Mouse (Mus musculus) thymus, postnatal 0 days (tissue): Measurements from ENCODE around the gene Gm5475. TPM values are rescaled to one million over a fixed set of nuclear protein-coding genes. Genes with fewer than 3 reads are reported as not detected.
A peak's percentile ranks its signal among the peaks of the same experiment; 100 is the strongest.

Source experiments
- DNase-seq: peaks from one replicate; pipeline ENCODE4 v3.0.0-alpha.2; 2015; ENCODE audit warnings: low spot score
- polyA plus RNA-seq: library from polyadenylated mRNA; unstranded; fragments of >200 nt; fragmentation: Nextera tagmentation; extraction: Ambion mirVana; gene quantifications from 2 replicates; pipeline ENCODE4 v1.2.1, GENCODE M21; 2015

The Gm5475 gene
- polyA plus RNA-seq, 1 experiment from 2014 or later: 0.16 TPM

GRCm38 (mm10) chr15:100448572-100448971 is 26.6 kb downstream of the Gm5475 start:
- DNase-seq: no peak

- no peak for DNase-seq
Measured at GRCm38 (mm10) chr15:100449495-100449894, 27.5 kb downstream of the Gm5475 start.

GRCm38 (mm10) chr15:100451245-100451644 is 29.3 kb downstream of the Gm5475 start:
- DNase-seq: no peak

GRCm38 (mm10) chr15:100452486-100452885 is 30.5 kb downstream of the Gm5475 start:
- DNase-seq: no peak

- no peak for DNase-seq
Measured at GRCm38 (mm10) chr15:100456356-100456991, 34.5 kb downstream of the Gm5475 start.

- peak; percentile 91 for DNase-seq
Measured at GRCm38 (mm10) chr15:100457340-100457739, 35.4 kb downstream of the Gm5475 start.

- peak; percentile 87 for DNase-seq
Measured at GRCm38 (mm10) chr15:100458055-100458454, 36.1 kb downstream of the Gm5475 start.

- peak; percentile 83 for DNase-seq
Measured at GRCm38 (mm10) chr15:100460942-100461341, 39.0 kb downstream of the Gm5475 start.

GRCm38 (mm10) chr15:100461646-100462045 is 39.7 kb downstream of the Gm5475 start:
- DNase-seq: no peak

GRCm38 (mm10) chr15:100462086-100462485 is 40.1 kb downstream of the Gm5475 start:
- DNase-seq: no peak

GRCm38 (mm10) chr15:100463712-100464111 is 41.8 kb downstream of the Gm5475 start:
- DNase-seq: peak; percentile 78

GRCm38 (mm10) chr15:100465432-100465831 is 43.5 kb downstream of the Gm5475 start:
- DNase-seq: no peak

- no peak for DNase-seq
Measured at GRCm38 (mm10) chr15:100467738-100468137, 45.8 kb downstream of the Gm5475 start.

GRCm38 (mm10) chr15:100468295-100469188 is 46.6 kb downstream of the Gm5475 start, which contains the start of gene Letmd1:
Gene Letmd1 (plus strand): TSS chr15:100469023.
- DNase-seq: peak; percentile 93

- DNase-seq: no peak
Measured at GRCm38 (mm10) chr15:100469189-100469545, 47.2 kb downstream of the Gm5475 start.

GRCm38 (mm10) chr15:100470037-100470436 is 48.1 kb downstream of the Gm5475 start:
- DNase-seq: no peak

- no peak for DNase-seq
Measured at GRCm38 (mm10) chr15:100473926-100474503, 52.1 kb downstream of the Gm5475 start.

Other genes with a start within 250 kb of the Gm5475 start
- 47.5 and 66.9 TPM in 2 replicates for gene Atf1, start 194.3 kb upstream of the Gm5475 start, polyA plus RNA-seq
- not detected in 2 replicates for gene Tmprss12, start 141.3 kb upstream of the Gm5475 start, polyA plus RNA-seq
- gene Mettl7a1, start 118.0 kb upstream of the Gm5475 start, polyA plus RNA-seq: 4.4 and 6.4 TPM in 2 replicates
- gene Mettl7a3, start 87.2 kb upstream of the Gm5475 start, polyA plus RNA-seq: 0.13 TPM in 1 of 2 replicates, not detected in the other
- gene Methig1, start 69.0 kb upstream of the Gm5475 start, polyA plus RNA-seq: 0.18 TPM in 1 of 2 replicates, not detected in the other
- gene Mettl7a2, start 68.9 kb upstream of the Gm5475 start, polyA plus RNA-seq: not detected in 2 replicates
- gene Higd1c, start 57.6 kb upstream of the Gm5475 start, polyA plus RNA-seq: not detected in 2 replicates
- 23.8 and 27.3 TPM in 2 replicates for gene Slc11a2, start 2.9 kb downstream of the Gm5475 start, polyA plus RNA-seq
- gene Letmd1, start 46.9 kb downstream of the Gm5475 start, polyA plus RNA-seq: 25.2 and 26.3 TPM in 2 replicates
- gene Csrnp2, start 73.3 kb downstream of the Gm5475 start, polyA plus RNA-seq: 6.3 and 6.6 TPM in 2 replicates
- 7.0 and 8.4 TPM in 2 replicates for gene Tfcp2, start 129.9 kb downstream of the Gm5475 start, polyA plus RNA-seq
- 18.7 and 21.6 TPM in 2 replicates for gene Pou6f1, start 177.8 kb downstream of the Gm5475 start, polyA plus RNA-seq
- gene Dazap2, start 193.2 kb downstream of the Gm5475 start, polyA plus RNA-seq: 266 and 303 TPM in 2 replicates
- 4.8 TPM in 2 replicates for gene Smagp, start 214.8 kb downstream of the Gm5475 start, polyA plus RNA-seq
- gene Bin2, start 247.4 kb downstream of the Gm5475 start, polyA plus RNA-seq: 33.1 and 45.9 TPM in 2 replicates